Mouse (Mus musculus) spleen, adult 2 months (tissue): ENCODE results near the gene Bcl2l11.

Source experiments
- CTCF ChIP-seq: fragments of 200-500 bp; IDR thresholded peaks from 2 replicates; pipeline ENCODE4 v1.5.1; 2011; ENCODE audit warnings: mild to moderate bottlenecking, inconsistent platforms; ENCODE audit not compliant: insufficient read depth, insufficient read length, insufficient replicate concordance; ENCODE audit errors: extremely low read depth
- POLR2A ChIP-seq: fragments of 200-500 bp; IDR thresholded peaks from 2 replicates; pipeline ENCODE4 v1.6.1; 2011; ENCODE audit warnings: low read depth, low read length, inconsistent platforms

DNA sequence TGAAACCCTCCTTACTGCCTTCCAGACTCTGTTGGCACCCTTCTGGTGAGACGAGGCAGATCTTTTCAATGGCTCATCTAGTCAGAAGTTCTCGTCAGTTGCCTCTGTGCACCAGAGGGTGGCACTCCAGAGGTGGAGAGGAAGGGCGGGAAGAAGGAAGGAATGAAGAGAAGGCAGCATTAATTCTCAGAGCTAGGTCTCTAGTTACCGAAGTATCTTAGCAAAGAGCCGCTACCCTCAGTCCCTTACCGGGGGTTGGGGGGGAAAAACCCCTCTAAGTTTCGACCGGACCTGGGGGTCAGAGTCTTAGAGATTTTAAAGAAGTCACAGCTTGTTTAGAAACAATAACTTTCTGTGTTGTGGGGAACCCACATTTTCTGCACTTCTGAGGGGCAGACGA, 3.3 kb upstream of the Bcl2l11 start:
- TF ChIP-seq POLR2A (no peak), CTCF (peak; percentile 58; the same call in 1 of the 2 replicates)
